Mouse (Mus musculus) midbrain, postnatal 0 days (tissue): ENCODE results near the gene Ak4. TPM values are rescaled to one million over a fixed set of nuclear protein-coding genes. Genes with fewer than 3 reads are reported as not detected.

Experiments
- ATAC-seq: fragments of 200-750 bp; cut with Nextera tagmentation; 2 replicates; pipeline ENCODE4 v1.8.0; 2017; ENCODE audit warnings: moderate number of reproducible peaks, mild to moderate bottlenecking, moderate TSS enrichment, moderate library complexity; ENCODE audit not compliant: low FRiP score
- DNase-seq: peaks from one replicate; pipeline ENCODE4 v3.0.0-alpha.2; 2015; ENCODE audit warnings: low spot score
- H3K27ac ChIP-seq: fragments of 300-500 bp; sonication (generic); 2 replicates; pipeline ENCODE4 v1.5.1; 2014; ENCODE audit warnings: low read depth, mild to moderate bottlenecking, low read length, mixed read lengths
- H3K27me3 ChIP-seq: fragments of 300-500 bp; sonication (generic); 2 replicates; pipeline ENCODE4 v1.6.1; 2014; ENCODE audit warnings: low read length, control low read depth, mixed read lengths; ENCODE audit not compliant: insufficient read depth
- H3K36me3 ChIP-seq: fragments of 300-500 bp; sonication (generic); 2 replicates; pipeline ENCODE4 v1.6.1; 2014; ENCODE audit warnings: low read length, control low read depth, mixed read lengths; ENCODE audit not compliant: insufficient read depth
- H3K4me1 ChIP-seq: fragments of 300-500 bp; sonication (generic); 2 replicates; pipeline ENCODE4 v1.6.1; 2014; ENCODE audit warnings: mild to moderate bottlenecking, control low read depth, antibody characterized with exemption, low read length, mixed read lengths; ENCODE audit not compliant: insufficient read depth
- H3K4me2 ChIP-seq: fragments of 300-500 bp; sonication (generic); 2 replicates; pipeline ENCODE4 v1.6.1; 2014; ENCODE audit warnings: low read depth, mild to moderate bottlenecking, low read length, mixed read lengths; ENCODE audit not compliant: poor library complexity, severe bottlenecking
- H3K4me3 ChIP-seq: fragments of 300-500 bp; sonication (generic); 2 replicates; pipeline ENCODE4 v1.5.1; 2014; ENCODE audit warnings: low read depth, mild to moderate bottlenecking, low read length, moderate library complexity
- H3K9ac ChIP-seq: fragments of 300-500 bp; sonication (generic); replicated peaks from 2 replicates; pipeline ENCODE4 v1.6.1; 2014; ENCODE audit warnings: mild to moderate bottlenecking, low read length, moderate library complexity, mixed read lengths; ENCODE audit not compliant: poor library complexity, severe bottlenecking
- H3K9me3 ChIP-seq: fragments of 300-500 bp; sonication (generic); 2 replicates; pipeline ENCODE4 v1.6.1; 2016; ENCODE audit warnings: low read length, control low read depth
- CTCF ChIP-seq: IDR thresholded peaks from 2 replicates; pipeline ENCODE4 v1.5.1; 2016; ENCODE audit warnings: antibody characterized with exemption, mild to moderate bottlenecking
- WGBS: fragments of 180-500 bp; shearing (Covaris S2); extraction: QIAGEN DNeasy Blood & Tissue Kit; methylation state at CpG from one replicate; pipeline ENCODE4 v1.1.7; 2014; 5-methylcytosine and 5-hydroxymethylcytosine counted together
- polyA plus RNA-seq: library from polyadenylated mRNA; unstranded; fragments of >200 nt; fragmentation: Nextera tagmentation; extraction: Ambion mirVana; gene quantifications from 2 replicates; pipeline ENCODE4 v1.2.1, GENCODE M21; 2015
- total RNA-seq: library from RNA; depleted of rRNA; stranded (reverse); fragments of >200 nt; gene quantifications from 2 replicates; pipeline ENCODE4 v1.2.3, GENCODE M21; 2014

The Ak4 gene
- total and polyA plus RNA-seq, 2 experiments from 2014 or later: 5.0 to 11.8 TPM

DNA sequence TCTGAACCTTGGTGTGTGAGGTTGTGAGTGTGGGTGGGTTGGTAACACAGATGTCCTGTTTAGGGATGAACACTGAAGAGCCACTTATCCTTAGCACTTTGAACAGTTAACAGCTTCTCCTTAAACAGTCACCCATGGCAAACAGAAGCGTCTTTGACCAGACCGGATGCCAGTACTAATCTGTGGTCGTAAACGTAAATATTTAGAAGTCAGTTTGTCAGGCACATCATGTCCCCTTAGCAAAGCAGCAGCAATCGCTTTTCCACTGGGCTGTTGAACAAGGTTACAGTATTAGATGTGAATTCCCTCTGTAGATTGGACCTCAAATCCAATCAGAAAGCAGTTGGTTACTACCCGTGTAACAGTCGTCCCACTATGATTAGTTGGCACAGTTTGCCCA is 30.3 kb downstream of the Ak4 start:
- H3K4me2 ChIP-seq: no peak overlapping the region
- no peak for TF ChIP-seq CTCF
- H3K27ac ChIP-seq: no peak overlapping the region
- H3K9ac ChIP-seq: no peak overlapping the region
- DNase-seq: no peak
- no peaks in the 10 kb centered on the region for H3K9me3 ChIP-seq
- H3K4me1 ChIP-seq: no peaks in the 10 kb centered on the region
- no peak for ATAC-seq
- no peak overlapping the region for H3K4me3 ChIP-seq
- H3K27me3 ChIP-seq: no peaks in the 10 kb centered on the region
- WGBS: 90% methylated on average over 7 of the region's 7 CpGs
- no peaks in the 10 kb centered on the region for H3K36me3 ChIP-seq

DNA sequence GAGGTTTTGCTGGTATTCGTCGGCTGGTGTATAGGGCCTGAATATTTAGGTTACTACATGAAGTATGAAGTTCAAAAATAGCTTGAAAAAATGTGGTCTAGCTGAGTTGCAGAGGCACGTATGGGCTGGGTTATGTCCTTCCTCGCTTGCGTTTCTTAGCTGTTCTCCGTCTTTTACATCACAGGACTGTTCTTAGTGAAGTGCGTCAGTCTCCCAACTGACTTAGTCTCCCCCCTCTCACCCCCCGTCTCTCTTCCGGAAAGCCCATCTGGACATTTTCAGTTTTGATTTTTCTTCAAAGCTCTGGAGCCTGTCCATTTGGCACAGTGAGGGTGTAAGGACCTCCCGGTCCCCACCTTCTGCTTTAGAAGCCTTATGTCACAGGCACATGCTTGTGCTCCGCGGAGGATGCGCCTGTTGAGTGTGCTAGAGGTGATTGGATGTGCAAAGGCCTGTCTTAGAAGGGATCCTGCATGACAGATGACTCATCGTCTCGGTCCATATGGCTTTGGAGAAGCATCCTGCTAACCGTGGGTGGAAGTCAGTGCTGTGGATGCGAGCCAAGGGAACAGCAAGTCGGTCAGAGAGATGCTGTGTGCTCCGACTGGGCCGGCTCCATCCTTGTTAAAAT is 31.2 kb downstream of the Ak4 start:
- Histone ChIP-seq H3K9ac (no peak overlapping the region), H3K27me3 (no peaks in the 10 kb centered on the region), H3K4me2 (no peak overlapping the region), H3K9me3 (no peaks in the 10 kb centered on the region), H3K4me1 (no peaks in the 10 kb centered on the region), H3K4me3 (no peak overlapping the region), H3K36me3 (no peaks in the 10 kb centered on the region), H3K27ac (no peak overlapping the region)
- peak; percentile 86 for DNase-seq
- ATAC-seq: peak; percentile 52; the same call in 1 of the 2 replicates
- 87% methylated on average over 20 of the region's 20 CpGs for WGBS
- no peak for TF ChIP-seq CTCF

DNA sequence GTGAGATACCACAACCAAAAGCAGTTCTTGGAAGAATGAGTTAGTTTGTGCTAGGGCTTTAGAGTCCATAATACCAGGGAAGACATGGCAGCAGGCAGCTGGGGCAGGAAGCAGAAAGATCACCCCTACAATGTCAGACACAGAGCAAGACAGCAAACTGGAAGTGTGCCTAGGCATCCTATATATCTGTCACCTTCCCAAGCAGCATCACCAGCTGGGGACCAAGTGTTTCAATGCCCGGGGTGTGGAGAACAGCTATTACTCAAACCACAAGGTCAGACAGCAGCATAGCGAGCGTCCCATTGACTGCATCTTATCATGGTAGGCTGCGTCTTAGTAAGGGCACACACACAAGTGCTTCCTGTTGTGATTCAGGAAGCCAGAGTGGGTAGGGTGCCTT is 32.0 kb downstream of the Ak4 start:
- Histone ChIP-seq H3K36me3 (no peaks in the 10 kb centered on the region), H3K4me2 (no peak overlapping the region), H3K4me3 (no peak overlapping the region), H3K27ac (no peak overlapping the region), H3K9ac (no peak overlapping the region), H3K9me3 (no peaks in the 10 kb centered on the region), H3K27me3 (no peaks in the 10 kb centered on the region), H3K4me1 (no peaks in the 10 kb centered on the region)
- TF ChIP-seq CTCF: no peak
- DNase-seq (peak; percentile 45), ATAC-seq (no peak)
- WGBS: 78% methylated on average over 4 of the region's 4 CpGs

DNA sequence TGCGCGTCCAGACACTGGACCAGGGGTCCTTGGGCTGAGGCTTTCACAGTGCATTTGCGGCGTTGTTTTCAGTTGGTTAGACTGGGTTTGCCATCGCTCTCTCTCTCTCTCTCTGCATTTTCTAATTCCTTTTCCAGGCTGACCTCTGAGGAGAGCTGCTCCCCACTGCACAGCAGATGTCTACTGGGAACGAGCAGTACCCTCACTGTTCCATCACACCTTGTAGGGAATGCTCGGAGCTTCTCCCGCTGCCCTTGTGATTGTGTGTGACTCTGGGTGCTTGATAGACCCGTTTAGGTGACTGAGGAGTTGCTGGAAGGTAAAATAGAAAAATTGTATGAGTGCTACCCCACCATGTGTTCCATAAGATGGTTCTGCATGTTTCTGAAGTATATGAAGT is 33.8 kb downstream of the Ak4 start:
- Histone ChIP-seq H3K9ac (no peak overlapping the region), H3K36me3 (no peaks in the 10 kb centered on the region), H3K27ac (no peak overlapping the region), H3K4me1 (no peaks in the 10 kb centered on the region), H3K4me2 (no peak overlapping the region), H3K27me3 (no peaks in the 10 kb centered on the region), H3K9me3 (no peaks in the 10 kb centered on the region), H3K4me3 (no peak overlapping the region)
- DNase-seq (no peak), ATAC-seq (no peak)
- 91% methylated on average over 9 of the region's 9 CpGs for WGBS
- TF ChIP-seq CTCF: no peak

DNA sequence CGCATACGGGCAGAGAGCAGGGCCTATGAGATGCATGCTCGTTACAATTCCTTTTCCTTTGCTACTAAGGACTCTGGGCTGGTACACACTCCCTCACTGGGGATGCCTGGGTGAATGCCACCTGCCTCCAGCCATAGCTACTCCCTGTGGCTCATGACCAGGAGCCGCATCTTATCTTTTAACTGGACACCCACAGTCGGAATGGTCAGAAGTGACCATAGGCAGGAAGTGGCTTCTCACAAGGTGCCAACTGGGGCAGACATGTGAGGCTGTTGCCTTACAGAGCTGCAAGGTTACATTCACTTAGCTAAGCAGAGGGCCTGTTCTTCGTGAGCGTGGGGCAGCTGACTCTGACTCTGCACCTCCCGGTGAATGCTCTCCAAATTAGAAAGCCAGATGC is 38.1 kb downstream of the Ak4 start:
- no peak overlapping the region for H3K4me2 ChIP-seq
- H3K9me3 ChIP-seq: no peaks in the 10 kb centered on the region
- H3K4me1 ChIP-seq: no peaks in the 10 kb centered on the region
- no peaks in the 10 kb centered on the region for H3K27me3 ChIP-seq
- no peak for DNase-seq
- TF ChIP-seq CTCF: no peak
- H3K36me3 ChIP-seq: no peaks in the 10 kb centered on the region
- no peak for ATAC-seq
- H3K27ac ChIP-seq: no peak overlapping the region
- no peak overlapping the region for H3K4me3 ChIP-seq
- H3K9ac ChIP-seq: no peak overlapping the region
- 90% methylated on average over 8 of the region's 8 CpGs for WGBS

DNA sequence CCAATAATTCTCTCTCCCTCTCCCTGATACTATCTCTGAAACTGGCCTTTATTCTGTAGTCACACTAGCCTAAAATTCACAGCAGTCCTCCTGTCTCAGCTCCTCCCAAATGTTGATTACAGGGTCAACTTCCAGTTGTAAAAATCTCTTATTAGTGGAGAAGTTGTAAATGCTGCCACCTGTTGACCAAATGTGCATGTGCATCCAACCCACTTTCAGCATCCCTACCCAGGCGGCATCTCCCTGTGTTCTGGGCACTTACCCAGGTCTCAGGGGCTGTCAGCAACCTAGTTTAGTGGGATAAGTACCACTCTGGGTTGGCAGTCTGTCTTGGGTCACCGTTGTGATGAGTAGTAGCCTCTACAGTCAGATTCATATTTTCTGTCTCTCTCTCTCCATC is 39.3 kb downstream of the Ak4 start:
- H3K27ac ChIP-seq: no peak overlapping the region
- H3K4me1 ChIP-seq: no peaks in the 10 kb centered on the region
- H3K9ac ChIP-seq: no peak overlapping the region
- H3K9me3 ChIP-seq: no peaks in the 10 kb centered on the region
- 51% methylated on average over 2 of the region's 2 CpGs for WGBS
- H3K4me3 ChIP-seq: no peak overlapping the region
- H3K36me3 ChIP-seq: no peaks in the 10 kb centered on the region
- TF ChIP-seq CTCF: peak; percentile 74
- no peak for ATAC-seq
- H3K4me2 ChIP-seq: no peak overlapping the region
- no peaks in the 10 kb centered on the region for H3K27me3 ChIP-seq
- DNase-seq: peak; percentile 70
